Mouse (Mus musculus): ENCODE measurements around the gene Vgf.

Vgf gene

DNA sequence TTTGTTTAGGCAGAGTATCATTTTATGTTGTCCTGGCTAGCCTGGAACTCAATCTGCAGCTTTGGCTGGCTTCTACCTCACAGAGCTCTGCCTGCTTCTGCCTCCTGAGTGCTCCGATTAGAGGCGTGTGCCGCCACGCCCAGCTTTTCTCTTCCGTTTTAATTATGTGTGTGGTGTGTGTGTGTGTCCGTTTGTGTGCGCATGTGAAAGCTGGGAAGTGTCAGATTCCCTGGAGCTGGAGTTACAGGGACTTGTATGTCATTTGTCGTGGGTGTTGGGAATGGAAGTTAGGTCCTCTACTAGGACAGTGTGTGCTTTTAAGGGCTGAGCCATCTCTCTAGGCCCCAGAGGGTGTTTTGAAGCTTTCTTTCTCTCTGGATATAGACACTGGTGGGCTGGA, 46.9 kb downstream of the Vgf start:
- no peak for DNase-seq

DNA sequence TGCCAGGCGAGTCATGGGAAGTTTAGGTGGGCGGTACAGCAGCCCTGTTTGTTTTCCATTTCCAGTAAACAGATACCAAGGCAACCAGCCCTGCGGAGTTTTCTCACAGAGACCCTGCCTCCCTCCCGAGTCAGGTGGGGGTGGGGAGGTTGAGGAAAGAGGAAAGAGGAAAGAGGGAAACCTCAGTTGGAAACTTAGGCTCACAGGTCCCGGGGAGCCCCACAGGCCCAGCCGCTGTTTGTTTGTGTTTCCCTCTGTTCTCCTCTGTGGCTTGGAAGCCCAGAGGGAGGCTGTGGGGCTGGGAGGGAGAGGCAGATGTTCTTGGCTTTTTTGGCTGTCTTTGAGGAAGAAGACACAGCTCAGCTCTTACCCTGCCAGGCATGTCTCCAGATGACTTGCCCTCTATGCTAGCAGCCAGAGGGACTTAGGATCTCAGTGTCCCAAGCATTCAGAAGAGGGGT, 48.0 kb downstream of the Vgf start:
- DNase-seq = no peak

DNA sequence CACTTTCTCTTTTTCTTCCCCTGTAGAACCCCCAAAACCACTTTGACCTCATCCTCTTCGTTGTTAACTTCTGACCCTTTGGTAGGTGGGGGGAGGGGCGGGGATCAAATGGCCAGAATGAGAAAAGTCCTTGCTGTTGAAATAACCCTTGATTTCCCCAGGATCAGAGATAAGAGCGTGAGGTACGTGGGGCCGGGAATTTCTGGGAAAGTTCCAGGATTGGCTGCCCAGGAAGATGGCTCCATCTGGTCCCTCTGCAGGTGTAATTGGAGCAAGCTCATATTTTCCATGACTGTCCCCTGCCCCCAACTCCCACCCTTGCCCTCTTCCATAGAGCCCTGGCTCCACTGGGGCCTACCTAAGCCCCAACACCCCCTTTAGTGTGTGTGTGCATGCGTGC, 49.5 kb downstream of the Vgf start:
- DNase-seq = no peak

DNA sequence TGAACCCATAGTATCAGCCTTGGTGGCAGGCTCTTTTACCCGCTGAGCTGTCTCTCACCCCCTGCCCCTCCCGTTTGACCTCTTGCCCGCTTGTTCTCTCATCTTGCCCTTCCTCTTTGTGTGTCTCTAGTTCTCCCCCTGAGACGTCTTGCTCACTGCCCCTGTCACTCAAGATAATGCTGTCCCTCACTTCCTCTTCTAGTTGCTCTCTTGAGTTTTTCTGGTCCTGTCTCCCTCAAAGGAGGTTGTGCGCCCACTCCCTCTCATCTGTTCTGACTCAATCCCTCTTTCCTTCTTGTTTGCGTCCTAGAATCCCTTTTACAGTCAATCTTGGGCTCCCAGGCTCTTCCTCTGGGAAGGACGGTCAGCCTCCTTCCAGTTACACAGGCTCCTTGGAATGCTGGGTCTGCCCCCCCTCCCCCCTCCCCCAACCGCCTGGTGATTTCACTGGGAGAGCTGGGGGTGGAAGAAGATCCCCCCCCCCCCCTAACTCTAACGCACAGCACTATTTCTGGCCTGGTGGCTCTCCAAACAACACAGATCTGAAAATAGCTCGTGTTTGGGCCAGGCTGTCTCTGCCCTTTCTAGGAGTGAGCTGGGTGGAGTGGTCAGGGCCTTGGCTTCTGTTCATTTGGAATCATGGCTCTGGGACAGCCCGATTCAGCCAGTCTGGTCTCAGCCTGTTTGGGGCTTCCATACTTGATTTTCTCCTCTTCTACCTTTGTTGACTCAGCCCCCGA, 50.2 kb downstream of the Vgf start:
- no peak for DNase-seq

DNA sequence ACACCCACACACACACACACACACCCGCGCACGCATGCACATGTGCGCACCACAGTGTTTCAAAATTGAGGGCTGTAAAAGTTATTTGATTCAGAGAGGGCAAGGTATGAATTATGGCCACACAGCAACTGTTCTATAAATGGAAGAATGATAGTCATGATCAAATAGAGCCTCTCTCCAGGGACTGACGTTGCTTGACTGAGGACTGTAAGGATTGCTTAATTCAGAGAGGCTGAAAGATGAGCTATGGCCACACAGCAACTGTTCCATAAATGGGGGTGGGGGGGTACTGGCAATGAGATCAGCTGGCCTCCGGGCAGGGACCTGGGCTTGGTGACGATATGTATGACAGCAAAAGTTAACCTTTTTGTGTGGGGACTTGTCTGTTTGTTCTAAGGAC, 51.0 kb downstream of the Vgf start:
- no peak for DNase-seq

DNA sequence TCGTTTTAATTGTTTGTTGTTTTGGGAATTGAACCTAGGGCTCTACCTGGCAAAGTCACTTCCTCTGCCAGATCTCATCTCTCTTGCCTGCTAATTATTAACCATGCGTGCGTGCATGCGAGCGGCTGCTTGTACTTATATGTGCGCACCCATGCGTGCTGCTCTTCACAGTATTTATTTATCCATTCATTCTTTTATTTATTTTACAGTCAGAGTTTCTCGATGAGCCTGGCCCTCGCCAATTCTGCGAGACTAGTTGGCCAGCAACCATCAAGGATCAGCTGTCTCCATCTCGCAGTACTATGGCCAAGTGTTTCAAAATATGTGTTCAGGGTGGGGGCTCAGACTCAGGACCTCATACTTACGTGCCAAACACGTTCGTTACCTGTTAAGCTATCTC, 51.8 kb downstream of the Vgf start:
- DNase-seq = no peak

DNA sequence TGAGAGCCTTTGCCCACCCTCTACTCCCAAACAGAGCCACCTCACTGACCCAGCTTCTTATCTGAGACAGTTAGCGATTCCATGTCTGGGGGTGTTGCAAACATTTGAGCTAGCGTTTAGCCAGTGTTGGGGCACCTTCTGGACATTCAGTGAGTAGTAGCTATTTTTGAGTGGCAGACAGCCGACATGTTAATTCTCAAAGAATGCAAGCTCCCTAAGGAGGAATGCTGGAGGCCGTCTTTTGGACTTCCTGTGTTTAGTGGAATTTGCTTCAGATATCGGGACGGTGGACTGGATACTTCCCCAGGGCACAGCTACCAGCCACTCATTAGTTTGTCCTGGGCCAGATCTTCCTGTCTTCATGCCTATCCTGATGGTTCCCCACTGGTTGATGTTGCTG, 52.4 kb downstream of the Vgf start:
- DNase-seq = no peak

DNA sequence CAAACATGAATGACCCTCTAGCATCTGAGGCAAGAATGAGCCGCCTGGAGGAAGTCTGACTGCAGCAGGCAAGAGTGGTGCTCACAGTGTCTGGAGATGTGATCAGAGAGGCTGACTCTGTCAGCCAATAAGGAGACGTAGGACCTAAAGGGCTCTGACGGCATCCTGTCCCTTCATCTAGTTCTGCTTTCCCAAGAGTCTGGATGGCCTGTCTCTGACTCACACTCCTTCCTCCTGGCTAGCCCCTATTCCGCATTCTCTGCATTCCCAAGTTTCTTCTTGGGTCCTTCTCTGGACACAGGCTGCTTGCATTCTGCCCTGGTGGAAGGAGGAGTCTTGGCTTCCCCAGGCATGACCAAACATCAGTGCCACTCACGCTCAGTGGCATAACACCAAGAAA, 53.7 kb downstream of the Vgf start:
- no peak for DNase-seq

Data from thymus, postnatal 36 days (tissue).